Mouse (Mus musculus): ENCODE measurements around the gene Eid2b. TPM values are rescaled to one million over a fixed set of nuclear protein-coding genes. Genes with fewer than 3 reads are reported as not detected.

Eid2b gene
- total RNA-seq, 1 experiment from 2014 or later: 10.2 TPM

DNA sequence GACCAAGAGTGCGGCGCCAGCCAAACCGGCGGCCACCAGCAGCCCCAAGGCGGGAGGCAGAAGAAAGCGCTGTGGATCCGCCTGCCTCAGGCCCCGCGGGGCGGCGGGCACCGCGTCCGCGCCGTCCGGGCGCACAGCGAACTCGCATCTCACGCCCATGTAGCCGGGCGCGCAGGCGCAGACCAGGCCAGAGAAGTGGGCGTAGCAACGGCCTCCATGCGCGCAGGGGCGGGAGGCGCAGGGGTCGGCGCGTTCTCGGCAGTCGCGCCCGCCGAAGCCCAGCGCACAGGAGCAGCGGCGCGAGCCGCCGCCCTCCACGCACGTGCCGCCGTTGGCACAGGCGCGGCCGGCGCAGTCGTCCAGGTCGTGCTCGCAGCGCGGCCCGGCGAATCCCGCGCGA lies 16.9 kb downstream of the Eid2b start:
- ATAC-seq (replicated peaks; ENCODE audit: insufficient number of reproducible peaks, low FRiP score, low TSS enrichment, poor library complexity, severe bottlenecking): no peak

DNA sequence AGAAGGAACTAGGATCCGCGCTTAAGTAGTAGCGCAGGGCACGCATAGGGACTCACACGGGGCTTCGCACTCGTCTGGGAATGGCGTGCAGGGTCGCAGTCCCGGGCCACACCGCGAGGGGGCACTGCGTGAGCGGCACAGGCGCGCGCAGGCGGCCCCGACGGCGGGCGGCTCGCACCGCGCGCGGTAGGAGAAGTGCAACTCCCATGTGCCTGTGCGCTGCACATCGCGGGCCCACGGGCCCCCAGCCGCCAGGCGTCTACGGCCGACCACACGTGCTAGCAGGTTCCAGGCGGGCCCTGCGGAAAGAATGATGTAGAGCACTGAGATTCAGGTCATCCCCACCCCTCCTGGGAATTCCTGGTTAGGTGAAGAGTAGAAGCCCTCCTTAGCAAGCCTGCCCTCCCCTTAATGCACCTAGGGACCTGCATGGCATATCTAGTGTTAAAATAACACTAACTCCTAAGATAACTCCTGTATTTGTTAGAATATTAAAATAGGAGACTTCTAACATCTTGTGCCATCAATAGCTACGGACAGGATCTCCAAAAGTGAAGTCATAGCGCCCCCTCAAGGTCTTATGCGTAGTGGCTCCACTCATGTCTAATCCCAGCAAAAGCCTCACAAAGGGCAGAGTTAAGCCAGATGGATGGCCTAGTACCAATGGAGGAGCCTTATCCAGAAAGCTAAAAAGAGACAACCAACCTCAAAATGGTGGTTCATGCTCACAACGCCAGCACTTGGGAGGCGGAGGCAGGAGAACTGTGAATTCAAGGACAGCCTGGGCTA lies 21.5 kb downstream of the Eid2b start:
- no peak; the same call in 1 of the 2 replicates for ATAC-seq (replicated peaks; ENCODE audit: insufficient number of reproducible peaks, low FRiP score, low TSS enrichment, poor library complexity, severe bottlenecking)

- no peak for ATAC-seq (replicated peaks; ENCODE audit: insufficient number of reproducible peaks, low FRiP score, low TSS enrichment, poor library complexity, severe bottlenecking)
Measured at GRCm38 (mm10) chr7:28301616-28302433, 24.3 kb downstream of the Eid2b start, which contains the start of gene Dll3. Dll3 (minus strand) TSS chr7:28302238.

DNA sequence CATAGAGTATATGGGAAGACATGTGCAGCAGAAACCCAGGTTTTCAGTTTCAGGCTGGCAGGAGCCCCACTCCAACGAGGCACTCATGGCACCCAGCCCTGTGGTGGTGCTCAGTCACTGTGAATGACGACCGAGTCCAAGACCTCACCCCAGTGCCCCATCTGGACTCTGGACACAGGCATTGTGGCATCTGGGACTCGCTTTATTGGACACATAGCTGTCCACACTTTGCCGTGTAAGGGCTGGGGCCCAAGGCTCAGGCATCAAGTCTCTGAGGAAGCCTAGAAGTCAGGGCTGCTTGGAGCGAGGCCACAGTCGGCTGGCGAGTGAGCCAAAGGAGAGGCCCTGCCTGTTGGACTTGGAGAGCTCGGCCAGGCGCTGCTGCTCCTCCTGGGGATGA lies 28.1 kb downstream of the Eid2b start:
- no peak for ATAC-seq (replicated peaks; ENCODE audit: insufficient number of reproducible peaks, low FRiP score, low TSS enrichment, poor library complexity, severe bottlenecking)

- ATAC-seq (replicated peaks; ENCODE audit: insufficient number of reproducible peaks, low FRiP score, low TSS enrichment, poor library complexity, severe bottlenecking): no peak
Measured at GRCm38 (mm10) chr7:28306216-28306615, 28.7 kb downstream of the Eid2b start.

DNA sequence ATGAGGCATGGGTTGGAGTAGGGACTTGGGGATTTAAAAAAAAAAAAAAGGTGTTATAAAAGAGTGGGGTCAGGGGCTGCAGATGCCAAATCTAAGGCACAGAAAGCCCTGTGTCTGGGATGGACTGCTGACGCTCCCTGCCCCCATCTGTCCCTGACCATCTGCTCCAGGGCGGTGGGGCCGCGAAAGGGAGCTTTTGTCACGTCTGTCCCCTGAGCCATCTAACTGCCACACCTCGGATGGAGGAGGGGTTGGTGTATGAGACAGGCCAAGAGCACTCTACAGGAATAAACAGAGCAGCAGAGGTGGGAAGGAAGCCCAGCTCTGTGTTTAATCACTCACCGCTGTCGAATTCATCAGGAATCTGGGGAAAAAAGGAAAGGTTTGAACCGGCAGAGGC lies 32.2 kb downstream of the Eid2b start:
- no peak for ATAC-seq (replicated peaks; ENCODE audit: insufficient number of reproducible peaks, low FRiP score, low TSS enrichment, poor library complexity, severe bottlenecking)

GRCm38 (mm10) chr7:28311151-28311925 lies 33.8 kb downstream of the Eid2b start:
- ATAC-seq (replicated peaks; ENCODE audit: insufficient number of reproducible peaks, low FRiP score, low TSS enrichment, poor library complexity, severe bottlenecking): peak; percentile 20; the same call in 1 of the 2 replicates

DNA sequence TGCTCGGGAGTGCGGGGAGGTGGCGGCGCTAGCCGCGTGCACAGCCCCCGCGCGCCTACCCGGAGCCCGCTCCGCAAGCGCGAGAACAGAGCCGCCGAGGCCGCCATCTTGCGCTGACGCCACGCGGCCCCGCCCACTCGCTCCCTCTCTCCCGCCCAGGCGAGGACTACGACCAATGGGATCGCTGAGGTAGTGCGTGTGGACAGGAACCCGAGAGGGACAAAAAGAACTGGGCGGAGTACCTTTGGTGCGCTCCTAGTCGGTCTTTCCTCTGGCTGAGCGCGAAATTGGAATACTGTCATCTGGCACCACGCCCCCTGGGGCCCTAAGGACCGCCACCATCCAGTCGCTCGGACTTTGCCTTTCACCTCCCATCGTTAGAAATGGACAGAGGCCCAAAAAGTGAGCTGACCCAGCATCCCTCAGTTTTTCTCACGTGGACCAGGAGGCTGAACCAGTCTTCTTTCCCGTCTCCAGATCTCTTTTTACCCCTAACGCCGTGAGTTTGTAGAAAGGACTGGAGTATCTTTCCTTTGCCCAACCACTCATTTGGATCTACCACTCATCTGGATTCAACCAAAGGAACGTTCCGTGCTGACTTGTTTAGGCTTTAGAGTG lies 34.5 kb downstream of the Eid2b start, which contains the start of gene Timm50:
Gene Timm50, minus strand, starts transcription at position 147 of the 618 bp plus-strand sequence.
- peak; percentile 96 for ATAC-seq (replicated peaks; ENCODE audit: insufficient number of reproducible peaks, low FRiP score, low TSS enrichment, poor library complexity, severe bottlenecking)

- no peak for ATAC-seq (replicated peaks; ENCODE audit: insufficient number of reproducible peaks, low FRiP score, low TSS enrichment, poor library complexity, severe bottlenecking)
Measured at GRCm38 (mm10) chr7:28318036-28318435, 40.5 kb downstream of the Eid2b start.

DNA sequence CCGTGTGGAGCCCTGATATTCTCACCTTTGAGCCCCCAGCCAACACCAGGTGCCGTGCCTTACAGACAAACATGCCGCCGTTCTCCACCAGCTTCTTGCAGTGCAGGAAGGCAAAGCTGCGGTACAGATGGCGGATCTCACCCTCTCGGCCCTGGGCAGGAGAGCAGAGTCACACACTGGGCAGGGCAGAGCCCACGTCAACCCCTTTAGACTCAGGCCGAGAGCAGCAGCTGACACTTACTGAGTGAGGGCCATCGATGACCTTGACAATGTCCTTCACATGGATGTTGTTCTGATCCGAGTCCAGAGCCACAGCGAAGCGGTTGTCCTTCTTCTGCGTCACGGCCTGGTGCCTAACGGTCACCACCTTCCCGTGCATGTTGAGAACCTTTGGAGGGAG lies 41.2 kb downstream of the Eid2b start:
- ATAC-seq (replicated peaks; ENCODE audit: insufficient number of reproducible peaks, low FRiP score, low TSS enrichment, poor library complexity, severe bottlenecking): no peak

GRCm38 (mm10) chr7:28321974-28322720 lies 44.6 kb downstream of the Eid2b start:
- peak; percentile 32; the same call in 1 of the 2 replicates for ATAC-seq (replicated peaks; ENCODE audit: insufficient number of reproducible peaks, low FRiP score, low TSS enrichment, poor library complexity, severe bottlenecking)

DNA sequence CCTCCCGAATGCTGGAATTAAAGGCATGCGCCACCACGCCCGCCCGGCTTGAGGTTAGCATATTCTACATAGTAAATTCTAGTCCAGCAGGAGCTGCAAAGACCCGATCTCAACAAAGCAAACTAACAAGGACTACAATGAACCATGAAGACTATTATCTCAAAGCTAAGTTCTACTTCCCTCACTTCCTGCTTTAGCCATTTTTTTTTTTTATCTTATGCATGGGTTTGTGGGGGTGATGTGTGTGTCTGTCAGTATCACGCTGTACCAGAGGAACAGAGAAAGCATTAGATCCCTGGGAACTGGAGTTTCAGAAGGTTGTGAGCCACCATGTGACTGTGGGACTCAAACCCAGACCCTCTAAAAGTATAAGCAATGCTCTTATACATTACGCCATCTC lies 47.8 kb downstream of the Eid2b start:
- ATAC-seq (replicated peaks; ENCODE audit: insufficient number of reproducible peaks, low FRiP score, low TSS enrichment, poor library complexity, severe bottlenecking): no peak

GRCm38 (mm10) chr7:28326457-28326856 lies 48.9 kb downstream of the Eid2b start:
- ATAC-seq (replicated peaks; ENCODE audit: insufficient number of reproducible peaks, low FRiP score, low TSS enrichment, poor library complexity, severe bottlenecking): no peak

GRCm38 (mm10) chr7:28328260-28328659 lies 50.7 kb downstream of the Eid2b start:
- no peak for ATAC-seq (replicated peaks; ENCODE audit: insufficient number of reproducible peaks, low FRiP score, low TSS enrichment, poor library complexity, severe bottlenecking)
